Mouse (Mus musculus) heart, postnatal 14 days (tissue): ENCODE results near the gene B3galt4. TPM values are rescaled to one million over a fixed set of nuclear protein-coding genes. Genes with fewer than 3 reads are reported as not detected.

Experiments used
- DNase-seq, 2 experiments: peaks; one replicate each; pipeline ENCODE4 v3.0.0; 2021 to 2022
- intact Hi-C: fragments of 180-260 bp; cut with DNase I; formaldehyde crosslinking; loops from one replicate; pipeline ENCODE4 v1.15.1; 2025
- total RNA-seq, 2 experiments: library from RNA; stranded (reverse); gene quantifications; 2 replicates each; pipeline ENCODE4 v1.2.3; 2021

Gene B3galt4
- total RNA-seq, 2 experiments from 2014 or later: 2.2 to 2.9 TPM

- DNase-seq: no peak
- intact Hi-C loops: no loop called here
Measured at GRCm38 (mm10) chr17:33948905-33949537, 2.3 kb downstream of the B3galt4 start.

DNA sequence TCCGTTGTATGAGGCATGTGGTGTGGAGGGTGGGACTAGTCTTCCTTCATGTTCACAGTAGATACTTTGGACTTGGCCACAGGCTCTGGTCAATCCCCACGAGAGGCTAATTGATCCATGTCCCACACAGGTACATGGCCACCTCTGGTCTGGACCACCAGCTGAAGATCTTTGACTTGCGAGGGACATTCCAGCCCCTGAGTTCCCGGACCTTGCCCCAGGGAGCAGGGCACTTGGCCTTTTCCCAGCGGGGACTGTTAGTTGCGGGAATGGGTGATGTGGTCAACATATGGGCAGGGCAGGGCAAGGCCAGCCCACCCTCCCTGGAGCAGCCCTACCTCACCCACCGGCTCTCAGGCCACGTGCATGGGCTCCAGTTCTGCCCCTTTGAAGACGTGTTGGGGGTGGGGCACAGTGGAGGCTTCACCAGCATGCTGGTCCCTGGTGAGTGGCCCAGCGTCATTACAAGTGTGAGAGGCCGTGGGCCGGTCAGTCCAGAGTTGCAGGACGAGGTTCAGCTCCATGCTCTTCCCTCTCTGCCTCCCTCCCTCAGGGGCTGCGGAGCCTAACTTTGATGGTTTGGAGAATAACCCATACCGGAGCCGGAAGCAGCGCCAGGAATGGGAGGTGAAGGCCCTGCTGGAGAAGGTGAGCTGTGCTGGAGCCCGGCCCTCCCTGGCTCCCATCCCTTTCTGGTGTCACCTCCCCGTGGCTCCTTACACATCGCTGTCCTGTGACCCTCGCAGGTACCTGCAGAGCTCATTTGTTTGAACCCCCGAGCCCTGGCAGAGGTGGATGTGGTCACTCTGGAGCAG is 3.0 kb downstream of the B3galt4 start:
- intact Hi-C loops: no loop called here
- no peak for DNase-seq

- DNase-seq: no peak
- intact Hi-C loops: no loop called here
Measured at GRCm38 (mm10) chr17:33947430-33948089, 3.7 kb downstream of the B3galt4 start.

DNA sequence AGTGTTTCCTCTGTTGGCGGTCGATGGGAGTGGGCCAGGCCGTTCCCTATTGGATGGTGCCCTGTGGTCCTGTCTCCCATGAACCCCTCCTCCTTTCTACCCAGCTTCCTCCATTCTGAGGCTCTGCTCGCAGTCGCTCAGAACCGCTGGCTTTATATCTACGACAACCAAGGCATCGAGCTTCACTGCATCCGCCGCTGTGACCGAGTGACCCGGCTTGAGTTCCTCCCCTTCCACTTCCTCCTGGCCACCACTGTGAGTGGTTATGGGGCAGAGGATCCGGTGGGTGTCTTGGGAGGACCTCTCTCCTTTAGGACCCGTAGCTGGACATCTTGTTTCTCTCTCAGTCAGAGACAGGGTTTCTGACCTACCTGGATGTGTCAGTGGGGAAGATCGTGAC is 7.8 kb downstream of the B3galt4 start:
- intact Hi-C loops: no loop called here
- DNase-seq: no peak

- intact Hi-C loops: no loop called here
- DNase-seq: no peak
Measured at GRCm38 (mm10) chr17:33941381-33941780, 9.9 kb downstream of the B3galt4 start.

DNA sequence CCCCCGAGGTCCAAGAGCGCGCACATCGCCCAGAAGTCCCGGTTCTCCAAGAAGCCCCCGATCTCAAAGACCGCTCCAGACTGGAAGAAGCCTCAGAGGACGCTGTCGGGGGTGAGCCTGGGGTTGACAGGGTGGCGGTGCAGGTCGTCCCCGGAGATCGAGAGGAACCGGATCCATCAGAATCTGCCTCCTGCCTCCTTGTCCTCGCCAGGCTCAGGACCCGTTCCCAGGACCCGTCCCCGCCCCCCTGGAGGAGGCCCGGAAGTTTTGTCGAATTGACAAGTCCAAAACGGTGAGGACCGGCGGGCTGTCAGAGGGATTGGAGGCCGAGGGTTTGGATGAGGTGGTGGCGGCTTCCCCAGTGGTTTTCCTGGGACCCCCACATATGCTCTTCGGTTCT is 10.3 kb downstream of the B3galt4 start:
- no peak for DNase-seq
- intact Hi-C loops: no loop called here

DNA sequence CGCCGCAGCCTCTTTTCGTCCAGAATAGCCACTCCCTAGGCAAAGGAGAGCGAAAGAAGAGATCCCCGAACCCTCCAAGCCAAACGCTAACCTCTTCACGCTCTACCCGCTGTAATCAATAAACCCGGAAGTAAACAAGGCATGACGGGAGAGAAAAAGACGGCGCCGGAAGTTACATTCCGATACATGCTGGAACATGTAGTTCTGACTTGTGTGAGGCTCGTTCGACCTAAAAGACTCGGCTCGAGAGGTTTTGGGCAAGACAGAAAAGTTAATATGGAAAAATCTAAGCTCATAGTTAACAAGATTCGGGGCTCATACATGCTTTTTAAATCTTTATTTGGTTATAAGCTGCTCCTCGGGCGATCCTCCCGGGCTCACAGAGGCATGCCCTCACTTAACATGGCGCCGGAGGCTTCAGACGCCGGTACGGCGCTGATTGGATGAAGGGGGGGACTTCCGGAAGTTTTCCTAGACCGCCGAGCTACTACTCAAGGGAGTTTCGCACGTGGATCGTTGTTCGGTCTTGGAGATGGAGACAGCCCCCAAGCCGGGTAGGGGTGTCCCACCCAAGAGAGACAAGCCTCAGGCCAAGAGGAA is 11.0 kb downstream of the B3galt4 start, which contains the start of the genes Pfdn6 and Wdr46:
Pfdn6 (minus strand) TSS at position 138 of the 600 bp plus-strand sequence.
Wdr46 (plus strand) TSS at position 455 of the 600 bp plus-strand sequence.
- intact Hi-C loops: no loop called here
- peak; percentile 86 to 92 for DNase-seq

DNA sequence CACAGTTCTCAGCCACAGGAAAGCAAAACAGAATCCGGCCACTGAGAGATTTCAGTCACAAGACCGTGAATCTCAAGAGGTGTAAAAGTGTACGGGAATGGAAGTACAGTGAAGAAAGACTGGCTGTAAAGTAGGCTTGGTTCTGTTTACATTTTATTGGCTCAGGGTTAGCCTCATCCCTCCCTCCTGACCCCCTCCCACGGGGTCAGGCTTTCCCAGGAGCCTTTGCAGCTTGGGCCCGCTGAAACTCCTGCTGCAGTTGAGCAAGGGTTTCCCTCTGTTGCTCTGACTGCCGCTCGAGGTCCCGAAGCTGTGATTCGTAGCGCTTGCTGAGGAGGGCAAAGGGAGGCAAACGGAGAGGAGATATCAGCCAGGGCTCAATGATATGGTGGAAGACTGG is 12.5 kb downstream of the B3galt4 start:
- DNase-seq: no peak
- intact Hi-C loops: no loop called here

GRCm38 (mm10) chr17:33936993-33937392 is 14.3 kb downstream of the B3galt4 start:
- DNase-seq: no peak
- intact Hi-C loops: no loop called here

- intact Hi-C loops: no loop called here
- DNase-seq: no peak
Measured at GRCm38 (mm10) chr17:33935422-33936055, 15.7 kb downstream of the B3galt4 start.

- intact Hi-C loops: no loop called here
- no peak for DNase-seq
Measured at GRCm38 (mm10) chr17:33932970-33933369, 18.3 kb downstream of the B3galt4 start.

DNA sequence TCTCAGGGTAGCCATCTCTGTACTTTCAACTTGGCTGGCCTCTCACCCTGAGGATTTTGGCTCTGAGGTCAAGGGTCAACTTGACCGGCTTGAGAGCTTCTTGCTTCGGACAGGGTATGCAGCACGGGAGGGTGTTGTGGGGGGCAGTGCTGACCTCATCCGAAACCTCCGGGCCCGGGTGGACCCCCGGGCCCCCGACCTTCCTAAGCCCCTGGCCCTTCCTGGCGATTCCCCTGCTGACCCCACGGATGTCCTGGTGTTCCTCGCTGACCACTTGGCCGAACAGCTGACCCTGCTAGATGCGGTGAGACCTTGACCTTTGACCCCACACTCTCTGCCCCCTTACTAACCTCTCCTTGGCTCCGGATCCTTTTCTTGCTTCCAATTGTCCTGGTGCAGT is 18.8 kb downstream of the B3galt4 start:
- DNase-seq: no peak
- intact Hi-C loops: no loop called here

- intact Hi-C loops: no loop called here
Measured at GRCm38 (mm10) chr17:33931947-33932346, 19.3 kb downstream of the B3galt4 start.

DNA sequence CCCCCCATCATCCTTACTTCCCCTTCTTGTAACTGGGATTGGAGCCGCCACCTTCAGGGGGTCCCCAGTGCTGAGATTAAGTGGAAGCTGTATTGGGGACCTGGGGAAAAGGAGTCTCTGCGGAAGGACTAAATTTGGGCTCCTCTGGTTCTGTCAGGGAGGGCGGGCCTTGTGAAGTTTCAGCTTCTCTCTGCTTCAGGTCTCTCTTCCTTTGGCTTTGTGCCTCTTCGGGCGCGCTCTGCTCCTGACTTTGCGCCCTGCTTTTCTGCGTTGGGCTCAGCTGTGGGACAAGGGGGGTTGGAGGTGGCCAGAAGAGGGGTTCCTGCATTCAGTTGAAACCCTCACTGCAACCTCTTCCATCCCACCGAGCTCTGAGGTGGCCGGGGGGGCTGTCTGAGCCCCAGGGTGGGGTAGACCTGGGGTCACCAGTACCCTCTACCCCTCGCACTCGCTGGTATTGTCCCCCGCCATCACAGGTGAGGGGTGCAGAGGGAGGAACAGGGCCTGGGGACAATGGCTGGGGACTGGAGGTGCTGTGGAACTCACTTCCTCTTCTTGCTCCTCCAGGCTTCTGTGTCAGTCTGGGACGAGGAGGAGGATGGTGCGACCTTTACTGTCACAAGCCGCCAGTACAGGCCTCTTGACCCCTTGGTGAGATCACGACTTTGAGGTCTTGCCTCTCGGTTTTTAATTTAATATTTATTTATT is 20.0 kb downstream of the B3galt4 start:
- intact Hi-C loops: no loop called here
- no peak for DNase-seq

More at GRCm38 (mm10) chr17:33931947-33932346, 19.3 kb downstream of the B3galt4 start:
- no peak for DNase-seq

GRCm38 (mm10) chr17:33930280-33931158 is 20.8 kb downstream of the B3galt4 start:
- peak; percentile 51 to 55 for DNase-seq
- intact Hi-C loops: no loop called here

DNA sequence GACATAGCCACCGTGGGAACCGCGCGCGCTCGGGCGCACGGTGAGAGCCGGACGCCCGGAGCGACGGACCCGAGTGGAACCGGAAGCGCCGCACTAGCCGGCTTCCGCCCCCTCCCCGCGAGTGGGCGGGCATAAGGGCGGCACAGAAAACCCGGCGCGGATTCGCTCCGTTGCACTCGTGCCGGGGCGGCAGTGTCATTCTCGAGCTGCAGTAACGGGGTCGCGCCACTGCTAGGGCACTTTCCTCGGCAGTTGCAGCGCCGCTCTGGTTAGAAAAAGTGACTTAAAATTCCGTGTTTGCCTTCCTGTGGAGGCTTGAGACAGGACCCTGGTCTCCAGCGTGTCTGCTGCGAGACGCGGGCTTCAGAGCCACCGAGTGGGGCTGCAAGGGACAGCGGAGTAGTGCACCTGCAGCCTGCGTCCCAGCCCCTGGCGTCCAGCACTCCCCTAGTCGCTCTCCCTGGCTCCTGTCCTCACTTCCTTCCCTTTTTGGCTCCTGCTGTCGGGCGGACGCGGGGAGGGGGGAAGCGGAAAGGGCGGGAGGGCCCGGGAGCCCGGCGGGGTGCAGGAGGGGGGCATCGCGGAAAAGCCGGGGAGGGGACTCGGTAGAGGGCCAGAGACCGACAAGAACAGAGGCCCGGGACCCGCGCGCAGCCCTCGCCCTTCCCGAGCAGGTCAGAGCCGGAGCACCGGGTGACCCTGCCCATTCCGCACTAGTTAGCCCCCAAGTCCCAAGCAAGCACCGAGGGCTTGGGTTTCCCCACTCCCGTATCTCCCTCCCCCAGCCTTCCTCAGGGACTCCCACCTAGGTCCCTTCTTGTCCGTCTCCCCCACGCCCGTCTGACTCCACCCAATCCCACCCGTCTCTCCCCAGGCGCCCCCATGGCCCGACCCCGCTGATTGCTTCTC is 21.7 kb downstream of the B3galt4 start, which contains the start of gene Rgl2:
Rgl2 (plus strand) TSS at position 173 of the 909 bp plus-strand sequence.
- intact Hi-C loops: no loop called here
- peak; percentile 94 to 96 for DNase-seq

DNA sequence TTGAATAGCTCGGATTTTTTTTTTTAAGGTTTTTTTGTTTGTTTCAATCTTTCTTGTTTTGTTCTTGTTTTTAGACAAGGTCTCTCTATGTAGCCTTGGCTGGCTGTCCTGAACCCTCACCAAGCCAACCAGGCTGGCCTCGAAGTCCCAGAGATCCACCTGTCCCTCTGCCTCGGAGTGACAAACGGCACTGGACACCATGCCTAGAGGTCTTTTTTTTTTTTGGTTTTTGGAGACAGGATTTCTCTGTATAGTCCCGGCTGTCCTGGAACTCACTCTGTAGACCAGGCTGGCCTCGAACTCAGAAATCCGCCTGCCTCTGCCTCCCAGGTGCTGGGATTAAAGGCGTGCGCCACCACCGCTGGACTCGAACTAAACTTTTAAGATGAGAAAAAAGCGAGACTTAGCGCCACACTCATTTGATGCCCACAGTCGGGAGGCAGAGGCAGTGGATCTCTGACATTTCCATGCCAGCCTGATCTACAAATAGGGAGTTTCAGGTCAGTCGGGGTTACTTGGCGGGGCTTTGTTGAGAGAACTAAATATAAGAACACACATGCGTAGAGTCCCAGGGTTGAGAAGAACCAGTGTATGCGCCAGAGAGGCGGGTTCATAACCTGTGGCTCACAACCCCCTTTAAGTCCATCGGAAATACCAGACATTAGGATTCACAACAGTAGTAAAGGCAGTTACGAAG is 22.9 kb downstream of the B3galt4 start:
- no peak for DNase-seq
- intact Hi-C loops: no loop called here
